Mouse (Mus musculus): ENCODE measurements around the gene Acad8. TPM values are rescaled to one million over a fixed set of nuclear protein-coding genes. Genes with fewer than 3 reads are reported as not detected.

The Acad8 gene
- polyA plus RNA-seq, 1 experiment from 2014 or later, result 45.9 TPM

- WGBS, result 94% methylated on average over 3 of the region's 3 CpGs
- TF ChIP-seq CTCF (IDR thresholded peaks at IDR 0.05; ENCODE audit: low read depth), result no peak
- ATAC-seq (replicated peaks; ENCODE audit: low FRiP score, low read depth), result no peak
- no peak for DNase-seq (ENCODE audit: low spot score)
- Histone ChIP-seq H3K9me3 (replicated peaks; ENCODE audit: low read length) (no peaks in the 10 kb centered on the region), H3K4me2 (ENCODE audit: low read length) (no peak overlapping the region), H3K27ac (no peak overlapping the region), H3K36me3 (ENCODE audit: insufficient read depth, low read length) (peaks cover 57% of the 10 kb centered on the region), H3K4me1 (replicated peaks; ENCODE audit: insufficient read depth, low read length) (no peaks in the 10 kb centered on the region), H3K4me3 (replicated peaks; ENCODE audit: low read depth, low read length) (no peak overlapping the region), H3K9ac (ENCODE audit: low read depth, low read length) (no peak overlapping the region), H3K27me3 (ENCODE audit: insufficient read depth, low read length) (no peaks in the 10 kb centered on the region)
These were observed 5.9 kb upstream of the Acad8 start for GRCm38 (mm10) chr9:27005231-27005630.

- Histone ChIP-seq H3K27me3 (ENCODE audit: insufficient read depth, low read length) (no peaks in the 10 kb centered on the region), H3K4me3 (replicated peaks; ENCODE audit: low read depth, low read length) (peak overlapping the region; percentile 71), H3K27ac (peak overlapping the region; percentile 80), H3K9ac (ENCODE audit: low read depth, low read length) (peak overlapping the region; percentile 92), H3K4me2 (ENCODE audit: low read length) (peak overlapping the region; percentile 90), H3K4me1 (replicated peaks; ENCODE audit: insufficient read depth, low read length) (peaks cover 4% of the 10 kb centered on the region; the same call in 1 of the 2 replicates), H3K9me3 (replicated peaks; ENCODE audit: low read length) (no peaks in the 10 kb centered on the region), H3K36me3 (ENCODE audit: insufficient read depth, low read length) (peaks cover 8% of the 10 kb centered on the region; the same call in 1 of the 2 replicates)
- ATAC-seq (replicated peaks; ENCODE audit: low FRiP score, low read depth) (no peak; the same call in none of the 2 replicates), DNase-seq (ENCODE audit: low spot score) (peak; percentile 43)
- no peak for TF ChIP-seq CTCF (IDR thresholded peaks at IDR 0.05; ENCODE audit: low read depth)
- WGBS, result 2% methylated on average over 29 of the region's 29 CpGs
These were observed 501 bp downstream of the Acad8 start for GRCm38 (mm10) chr9:26998669-26999460.

GRCm38 (mm10) chr9:26997501-26997900 is 1.9 kb downstream of the Acad8 start:
- no peak overlapping the region for H3K9ac ChIP-seq (ENCODE audit: low read depth, low read length)
- H3K4me3 ChIP-seq (replicated peaks; ENCODE audit: low read depth, low read length), result no peak overlapping the region
- no peak for TF ChIP-seq CTCF (IDR thresholded peaks at IDR 0.05; ENCODE audit: low read depth)
- 91% methylated on average over 2 of the region's 2 CpGs for WGBS
- DNase-seq (ENCODE audit: low spot score) (no peak), ATAC-seq (replicated peaks; ENCODE audit: low FRiP score, low read depth) (no peak)
- no peak overlapping the region for H3K27ac ChIP-seq
- H3K9me3 ChIP-seq (replicated peaks; ENCODE audit: low read length), result no peaks in the 10 kb centered on the region
- H3K27me3 ChIP-seq (ENCODE audit: insufficient read depth, low read length), result no peaks in the 10 kb centered on the region
- no peak overlapping the region for H3K4me2 ChIP-seq (ENCODE audit: low read length)
- 0 out of 2 replicates have a peak, but pooled peaks cover 3% of the 10 kb centered on the region for H3K36me3 ChIP-seq (ENCODE audit: insufficient read depth, low read length)
- peaks cover 4% of the 10 kb centered on the region; the same call in 1 of the 2 replicates for H3K4me1 ChIP-seq (replicated peaks; ENCODE audit: insufficient read depth, low read length)

DNA sequence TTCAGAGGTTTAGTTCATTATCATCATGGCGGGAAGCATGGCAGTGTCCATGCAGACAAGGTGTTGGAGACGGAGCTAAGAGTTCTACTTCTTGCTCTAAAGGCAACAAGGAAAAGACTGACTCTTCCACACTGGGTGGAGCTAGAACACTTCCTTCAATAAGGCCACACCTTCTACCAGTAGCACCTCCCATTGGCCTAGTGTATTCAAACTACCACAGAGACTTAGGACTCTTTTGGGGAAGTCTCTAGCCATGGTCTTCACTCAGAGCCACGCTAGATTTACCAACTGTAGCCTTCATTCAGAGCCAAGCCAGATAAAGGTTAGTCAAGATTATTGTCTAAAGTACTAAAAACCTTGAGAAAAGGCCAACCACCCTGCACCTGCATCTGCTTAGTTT is 2.3 kb downstream of the Acad8 start:
- DNase-seq (ENCODE audit: low spot score), result peak; percentile 16
- H3K9ac ChIP-seq (ENCODE audit: low read depth, low read length), result no peak overlapping the region

DNA sequence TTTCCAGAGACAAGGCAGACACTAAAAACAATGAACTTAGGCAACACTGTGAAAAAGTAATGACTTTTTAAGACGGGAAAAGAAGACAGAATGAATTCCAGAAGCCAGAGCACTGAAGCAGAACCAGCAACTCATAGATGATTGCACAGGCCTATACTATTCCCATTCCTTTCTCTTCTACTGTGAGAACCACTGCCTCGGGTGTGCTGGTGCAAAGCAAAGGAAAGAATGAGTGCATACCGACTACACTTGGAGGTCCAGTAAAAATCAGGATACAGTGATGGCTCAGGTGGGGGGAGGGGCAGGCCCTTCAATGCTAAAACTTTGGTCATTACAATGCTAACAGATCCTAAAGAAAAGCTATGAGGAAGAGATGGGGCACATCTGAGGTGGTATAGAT is 5.5 kb downstream of the Acad8 start:
- peak; percentile 15 for DNase-seq (ENCODE audit: low spot score)
- Histone ChIP-seq H3K4me3 (replicated peaks; ENCODE audit: low read depth, low read length) (no peak overlapping the region), H3K4me2 (ENCODE audit: low read length) (no peak overlapping the region), H3K27ac (no peak overlapping the region), H3K36me3 (ENCODE audit: insufficient read depth, low read length) (peaks cover 17% of the 10 kb centered on the region), H3K27me3 (ENCODE audit: insufficient read depth, low read length) (no peaks in the 10 kb centered on the region), H3K9me3 (replicated peaks; ENCODE audit: low read length) (no peaks in the 10 kb centered on the region), H3K9ac (ENCODE audit: low read depth, low read length) (no peak overlapping the region), H3K4me1 (replicated peaks; ENCODE audit: insufficient read depth, low read length) (peaks cover 4% of the 10 kb centered on the region; the same call in 1 of the 2 replicates)
- 33% methylated on average over 3 of the region's 3 CpGs for WGBS
- no peak for TF ChIP-seq CTCF (IDR thresholded peaks at IDR 0.05; ENCODE audit: low read depth)
- no peak for ATAC-seq (replicated peaks; ENCODE audit: low FRiP score, low read depth)

More for the DNA sequence above, 2.3 kb downstream of the Acad8 start:
- WGBS, result 99% methylated on average over 3 of the region's 3 CpGs
- Histone ChIP-seq H3K4me3 (replicated peaks; ENCODE audit: low read depth, low read length) (no peak overlapping the region), H3K36me3 (ENCODE audit: insufficient read depth, low read length) (0 out of 2 replicates have a peak, but pooled peaks cover 3% of the 10 kb centered on the region), H3K27ac (no peak overlapping the region), H3K4me2 (ENCODE audit: low read length) (no peak overlapping the region), H3K9me3 (replicated peaks; ENCODE audit: low read length) (no peaks in the 10 kb centered on the region), H3K27me3 (ENCODE audit: insufficient read depth, low read length) (no peaks in the 10 kb centered on the region), H3K4me1 (replicated peaks; ENCODE audit: insufficient read depth, low read length) (peaks cover 4% of the 10 kb centered on the region; the same call in 1 of the 2 replicates)
- TF ChIP-seq CTCF (IDR thresholded peaks at IDR 0.05; ENCODE audit: low read depth), result no peak
- ATAC-seq (replicated peaks; ENCODE audit: low FRiP score, low read depth), result no peak

DNA sequence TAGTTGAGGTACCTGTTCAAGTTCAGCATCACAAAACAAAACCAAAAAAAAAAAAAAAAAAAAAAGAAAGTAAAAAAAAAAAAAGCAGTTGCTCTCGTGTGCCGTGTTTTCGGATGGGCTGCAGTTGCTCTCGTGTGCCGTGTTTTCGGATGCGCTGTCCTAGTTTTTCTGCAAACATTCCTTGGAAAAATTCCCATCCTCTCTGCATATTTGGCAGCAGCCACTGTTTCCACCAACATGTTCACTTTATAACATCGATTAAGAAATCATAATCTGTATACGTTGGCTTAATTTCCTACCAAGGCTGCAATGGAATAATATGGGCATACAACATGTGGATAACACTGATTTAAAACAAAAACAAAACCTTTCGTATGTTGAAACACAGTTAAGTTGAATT is 6.2 kb downstream of the Acad8 start:
- 86% methylated on average over 10 of the region's 10 CpGs for WGBS
- Histone ChIP-seq H3K9me3 (replicated peaks; ENCODE audit: low read length) (no peaks in the 10 kb centered on the region), H3K27ac (no peak overlapping the region), H3K4me3 (replicated peaks; ENCODE audit: low read depth, low read length) (no peak overlapping the region), H3K4me1 (replicated peaks; ENCODE audit: insufficient read depth, low read length) (peaks cover 3% of the 10 kb centered on the region; the same call in 1 of the 2 replicates), H3K4me2 (ENCODE audit: low read length) (no peak overlapping the region), H3K36me3 (ENCODE audit: insufficient read depth, low read length) (peaks cover 17% of the 10 kb centered on the region), H3K27me3 (ENCODE audit: insufficient read depth, low read length) (no peaks in the 10 kb centered on the region), H3K9ac (ENCODE audit: low read depth, low read length) (no peak overlapping the region)
- DNase-seq (ENCODE audit: low spot score) (no peak), ATAC-seq (replicated peaks; ENCODE audit: low FRiP score, low read depth) (no peak)
- no peak for TF ChIP-seq CTCF (IDR thresholded peaks at IDR 0.05; ENCODE audit: low read depth)
